Mouse (Mus musculus) heart, embryonic 14.5 days (tissue): ENCODE results near the gene Tomm70a. TPM values are rescaled to one million over a fixed set of nuclear protein-coding genes. Genes with fewer than 3 reads are reported as not detected.
A peak's percentile ranks its signal among the peaks of the same experiment; 100 is the strongest.
"Not testable (repeated sequence)": the region's sequence is repeated elsewhere in the genome, so short reads cannot be mapped to it uniquely, and the experiment has no call there.

Experiments used
- ATAC-seq: fragments of 200-750 bp; cut with Nextera tagmentation; 2 replicates; pipeline ENCODE4 v1.8.0; 2017; ENCODE audit warnings: low read depth, moderate TSS enrichment; ENCODE audit not compliant: insufficient number of reproducible peaks, insufficient read depth, low FRiP score
- H3K27ac ChIP-seq, 2 experiments: fragments of 200-500 bp in 1 of 2; fragments of 300-500 bp in 1 of 2; sonication (generic) in 1 of 2; replicated peaks in 1 of 2; 2 replicates each; pipeline ENCODE4 v1.5.1; 2012 to 2014; ENCODE audit warnings: low read depth in 2 of 2, low read length in 2 of 2, control low read depth in 1 of 2, mild to moderate bottlenecking in 1 of 2, mixed read lengths in 1 of 2; ENCODE audit not compliant: control insufficient read depth in 1 of 2, insufficient read depth in 1 of 2
- H3K27me3 ChIP-seq: fragments of 300-500 bp; sonication (generic); 2 replicates; pipeline ENCODE4 v1.6.1; 2014; ENCODE audit warnings: mild to moderate bottlenecking, low read length, control low read depth; ENCODE audit not compliant: control insufficient read depth, insufficient read depth
- H3K36me3 ChIP-seq: fragments of 300-500 bp; sonication (generic); 2 replicates; pipeline ENCODE4 v1.6.1; 2014; ENCODE audit warnings: mild to moderate bottlenecking, control low read depth, low read length, mixed read lengths; ENCODE audit not compliant: control insufficient read depth, insufficient read depth
- H3K4me1 ChIP-seq, 2 experiments: fragments of 200-500 bp in 1 of 2; fragments of 300-500 bp in 1 of 2; sonication (generic) in 1 of 2; 2 replicates each; pipeline ENCODE4 v1.6.1; 2012 to 2014; ENCODE audit warnings: low read length in 2 of 2, control low read depth in 1 of 2, mixed read lengths in 1 of 2; ENCODE audit not compliant: control insufficient read depth in 2 of 2, insufficient read depth in 2 of 2
- H3K4me2 ChIP-seq: fragments of 300-500 bp; sonication (generic); 2 replicates; pipeline ENCODE4 v1.6.1; 2014; ENCODE audit warnings: mild to moderate bottlenecking, low read length
- H3K4me3 ChIP-seq, 2 experiments: fragments of 200-500 bp in 1 of 2; fragments of 300-500 bp in 1 of 2; sonication (generic) in 1 of 2; 2 replicates each; pipeline ENCODE4 v1.5.1; 2012 to 2014; ENCODE audit warnings: low read length in 2 of 2, mild to moderate bottlenecking in 2 of 2, control low read depth in 1 of 2, low read depth in 1 of 2, moderate library complexity in 1 of 2; ENCODE audit not compliant: control insufficient read depth in 1 of 2, insufficient read depth in 1 of 2
- H3K9ac ChIP-seq: fragments of 300-500 bp; sonication (generic); 2 replicates; pipeline ENCODE4 v1.6.1; 2014; ENCODE audit warnings: mild to moderate bottlenecking, low read length
- H3K9me3 ChIP-seq: fragments of 300-500 bp; sonication (generic); 2 replicates; pipeline ENCODE4 v1.6.1; 2016; ENCODE audit warnings: low read length, control low read depth; ENCODE audit not compliant: control insufficient read depth
- WGBS: fragments of 180-500 bp; shearing (Covaris S2); extraction: QIAGEN DNeasy Blood & Tissue Kit; methylation state at CpG from one replicate; pipeline ENCODE4 v1.1.7; 2014; 5-methylcytosine and 5-hydroxymethylcytosine counted together
- polyA plus RNA-seq: library from polyadenylated mRNA; unstranded; fragments of >200 nt; fragmentation: Nextera tagmentation; extraction: Ambion mirVana; gene quantifications from 2 replicates; pipeline ENCODE4 v1.2.1, GENCODE M21; 2014

Tomm70a gene
- polyA plus RNA-seq, 1 experiment from 2014 or later = 51.6 TPM

GRCm38 (mm10) chr16:57166611-57167513 lies 45.4 kb downstream of the Tomm70a start, which contains the start of gene Nit2:
Gene Nit2 (minus strand): TSS chr16:57167341.
- peak within 1 kb of the TSS; percentile 69 to 79 for H3K4me3 ChIP-seq
- H3K9me3 ChIP-seq = no peaks in the 10 kb centered on the region
- no peaks in the 10 kb centered on the region for H3K4me1 ChIP-seq
- peak within 1 kb of the TSS; percentile 84 to 93 for H3K27ac ChIP-seq
- WGBS = under 1% methylated on average over 50 of the region's 58 CpGs
- peak within 1 kb of the TSS; percentile 90 for H3K4me2 ChIP-seq
- peak within 1 kb of the TSS; percentile 90 for H3K9ac ChIP-seq
- no peaks in the 10 kb centered on the region for H3K27me3 ChIP-seq
- H3K36me3 ChIP-seq = peaks cover 52% of the 10 kb centered on the region
- ATAC-seq = peak; percentile 95

- Histone ChIP-seq H3K36me3 (peaks cover 49% of the 10 kb centered on the region), H3K27ac (peak overlapping the region in 1 of 2 experiments; percentile 25; a peak in 1 of 4 replicates), H3K4me1 (no peaks in the 10 kb centered on the region), H3K27me3 (no peaks in the 10 kb centered on the region), H3K4me3 (peak overlapping the region; percentile 69 to 79), H3K4me2 (peak overlapping the region; percentile 90), H3K9ac (peak overlapping the region; percentile 90), H3K9me3 (no peaks in the 10 kb centered on the region)
- 28% methylated on average over 5 of the region's 5 CpGs for WGBS
- no peak for ATAC-seq
Measured at GRCm38 (mm10) chr16:57167514-57167912, 46.0 kb downstream of the Tomm70a start.

GRCm38 (mm10) chr16:57168236-57168635 lies 46.7 kb downstream of the Tomm70a start:
- H3K36me3 ChIP-seq = peaks cover 51% of the 10 kb centered on the region
- no peak overlapping the region for H3K9ac ChIP-seq
- H3K9me3 ChIP-seq = no peaks in the 10 kb centered on the region
- H3K4me1 ChIP-seq = no peaks in the 10 kb centered on the region
- no peak overlapping the region for H3K4me3 ChIP-seq
- no peak overlapping the region for H3K4me2 ChIP-seq
- WGBS = 75% methylated on average over 4 of the region's 4 CpGs
- no peak for ATAC-seq
- H3K27me3 ChIP-seq = no peaks in the 10 kb centered on the region
- H3K27ac ChIP-seq = no peak overlapping the region

- no peaks in the 10 kb centered on the region for H3K27me3 ChIP-seq
- no peak overlapping the region for H3K4me2 ChIP-seq
- ATAC-seq = no peak
- no peaks in the 10 kb centered on the region for H3K9me3 ChIP-seq
- peaks cover 48% of the 10 kb centered on the region for H3K36me3 ChIP-seq
- H3K4me3 ChIP-seq = no peak overlapping the region
- H3K4me1 ChIP-seq = no peaks in the 10 kb centered on the region
- 85% methylated on average over 8 of the region's 8 CpGs for WGBS
- H3K27ac ChIP-seq = no peak overlapping the region
- H3K9ac ChIP-seq = no peak overlapping the region
Measured at GRCm38 (mm10) chr16:57171161-57171560, 49.7 kb downstream of the Tomm70a start.

GRCm38 (mm10) chr16:57171570-57171969 lies 50.1 kb downstream of the Tomm70a start:
- Histone ChIP-seq H3K4me2 (no peak overlapping the region), H3K36me3 (peaks cover 52% of the 10 kb centered on the region), H3K27ac (no peak overlapping the region), H3K9me3 (no peaks in the 10 kb centered on the region), H3K27me3 (no peaks in the 10 kb centered on the region), H3K4me1 (no peaks in the 10 kb centered on the region), H3K4me3 (no peak overlapping the region), H3K9ac (no peak overlapping the region)
- ATAC-seq = no peak
- 95% methylated on average over 6 of the region's 6 CpGs for WGBS

- not testable (repeated sequence) for ATAC-seq, H3K4me3 ChIP-seq, H3K4me2 ChIP-seq, H3K4me1 ChIP-seq, H3K27ac ChIP-seq, H3K9me3 ChIP-seq, H3K27me3 ChIP-seq, H3K9ac ChIP-seq
- peaks cover 66% of the 10 kb centered on the region for H3K36me3 ChIP-seq
Measured at GRCm38 (mm10) chr16:57174480-57174879, 53.0 kb downstream of the Tomm70a start.

- WGBS = 77% methylated on average over 2 of the region's 2 CpGs
- peaks cover 58% of the 10 kb centered on the region for H3K36me3 ChIP-seq
- no peaks in the 10 kb centered on the region for H3K9me3 ChIP-seq
- no peak overlapping the region for H3K4me2 ChIP-seq
- H3K27ac ChIP-seq = no peak overlapping the region
- H3K27me3 ChIP-seq = no peaks in the 10 kb centered on the region
- H3K4me3 ChIP-seq = no peak overlapping the region
- H3K9ac ChIP-seq = no peak overlapping the region
- ATAC-seq = no peak
- H3K4me1 ChIP-seq = peaks cover 0 to 2% of the 10 kb centered on the region in 2 experiments; a peak in 1 of 4 replicates
Measured at GRCm38 (mm10) chr16:57175751-57176150, 54.2 kb downstream of the Tomm70a start.
